Mouse (Mus musculus): ENCODE data around the gene Sirt2. TPM values are rescaled to one million over a fixed set of nuclear protein-coding genes. Genes with fewer than 3 reads are reported as not detected.

Sirt2 gene
- polyA plus RNA-seq, 1 experiment from 2014 or later: 49.0 TPM

DNA sequence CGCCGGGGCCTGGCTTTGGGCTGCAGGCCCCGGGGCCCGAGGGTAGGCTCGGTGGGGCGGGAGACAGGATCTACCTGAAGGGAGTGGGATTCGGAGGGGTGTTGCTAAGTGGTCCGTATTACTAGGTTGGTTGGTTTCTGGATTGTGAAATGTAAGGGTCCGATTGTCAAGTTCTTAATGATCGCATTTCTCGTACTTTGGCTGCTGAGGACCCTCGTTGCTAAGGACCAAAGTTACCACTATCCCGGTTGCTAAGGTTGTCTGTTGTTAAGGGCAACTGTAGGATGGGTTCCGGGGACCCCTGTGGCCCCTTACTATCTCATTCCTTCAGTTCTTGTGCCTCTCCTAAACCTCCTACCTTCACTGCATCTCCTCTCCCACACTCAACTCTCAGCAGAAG lies 375 bp downstream of the Sirt2 start:
- no peaks in the 10 kb centered on the region for H3K27me3 ChIP-seq (replicated peaks)
- no peak for ATAC-seq (ENCODE audit: insufficient number of reproducible peaks, low FRiP score)
- H3K9ac ChIP-seq: peak overlapping the region; percentile 80
- 7% methylated on average over 14 of the region's 14 CpGs for WGBS
- H3K9me3 ChIP-seq (replicated peaks): no peaks in the 10 kb centered on the region
- peaks cover 21% of the 10 kb centered on the region for H3K4me1 ChIP-seq (replicated peaks)
- H3K36me3 ChIP-seq: peaks cover 10% of the 10 kb centered on the region; the same call in 1 of the 2 replicates
- H3K27ac ChIP-seq (ENCODE audit: poor library complexity, severe bottlenecking): no peak overlapping the region
- H3K4me3 ChIP-seq: peak overlapping the region; percentile 79
- peak overlapping the region; percentile 68 for H3K4me2 ChIP-seq

DNA sequence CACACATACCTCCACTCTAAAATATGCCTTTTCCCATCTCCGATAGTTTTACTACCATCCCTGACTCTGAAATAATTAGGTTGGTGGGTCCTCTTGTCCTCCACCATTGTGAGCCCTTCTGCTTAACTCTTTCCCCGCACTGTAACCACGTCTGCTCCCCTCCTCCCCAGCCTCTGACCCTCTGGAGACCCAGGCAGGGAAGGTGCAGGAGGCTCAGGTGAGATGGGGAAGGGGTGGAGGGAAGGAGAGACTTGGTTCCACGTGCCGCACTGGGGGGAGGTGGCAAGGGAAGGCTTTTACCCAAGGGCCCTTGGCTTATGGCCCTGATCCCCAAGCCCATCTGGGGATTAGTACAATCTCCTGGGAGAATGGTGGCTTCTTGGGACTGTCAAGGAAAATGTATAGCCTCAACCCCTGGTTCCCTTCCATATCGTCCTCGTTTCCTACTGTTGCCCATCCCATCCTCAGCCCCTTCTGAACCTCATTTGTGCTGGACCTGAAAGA lies 979 bp downstream of the Sirt2 start, which contains the start of gene Nfkbib:
Nfkbib (minus strand) TSS at position 51 of the 504 bp plus-strand sequence.
- H3K9ac ChIP-seq: peak within 1 kb of the TSS; percentile 80
- ATAC-seq (ENCODE audit: insufficient number of reproducible peaks, low FRiP score): no peak

DNA sequence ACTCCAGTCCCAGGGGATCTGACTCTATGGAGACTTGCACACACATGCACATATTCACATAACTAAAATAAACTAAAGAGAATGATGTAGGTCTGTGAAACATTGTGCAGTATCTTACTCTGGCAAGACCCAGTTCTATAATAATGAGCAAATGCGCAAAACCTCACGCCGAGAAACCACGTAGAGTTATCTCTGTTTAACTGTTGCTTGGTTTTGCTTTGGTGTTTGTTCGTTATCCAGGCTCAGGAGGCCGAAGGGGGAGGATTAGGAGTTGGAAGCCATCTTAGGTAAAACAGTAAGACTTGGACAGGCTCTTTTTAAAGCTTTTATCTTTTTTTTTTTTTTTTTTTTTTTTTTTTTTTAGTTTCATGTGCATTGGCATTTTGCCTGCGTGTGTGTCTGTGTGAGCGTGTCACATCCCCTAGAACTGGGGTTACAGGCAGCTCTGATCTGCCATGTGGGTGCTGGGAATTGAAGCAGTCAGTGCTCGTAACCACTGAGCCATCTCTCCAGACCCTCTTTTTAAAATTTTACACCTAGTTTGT lies 3.0 kb downstream of the Sirt2 start:
- no peak for ATAC-seq (ENCODE audit: insufficient number of reproducible peaks, low FRiP score)
- H3K27ac ChIP-seq (ENCODE audit: poor library complexity, severe bottlenecking): no peak overlapping the region
- no peak overlapping the region for H3K9ac ChIP-seq
- H3K9me3 ChIP-seq (replicated peaks): no peaks in the 10 kb centered on the region
- H3K4me1 ChIP-seq (replicated peaks): peaks cover 24% of the 10 kb centered on the region
- no peaks in the 10 kb centered on the region for H3K27me3 ChIP-seq (replicated peaks)
- no peak overlapping the region for H3K4me3 ChIP-seq
- H3K4me2 ChIP-seq: no peak overlapping the region
- 0 out of 2 replicates have a peak, but pooled peaks cover 4% of the 10 kb centered on the region for H3K36me3 ChIP-seq
- WGBS: 90% methylated on average over 9 of the region's 9 CpGs

More for the DNA sequence above, 979 bp downstream of the Sirt2 start, which contains the start of gene Nfkbib:
- WGBS: 68% methylated on average over 7 of the region's 7 CpGs
- Histone ChIP-seq H3K27me3 (replicated peaks) (no peaks in the 10 kb centered on the region), H3K4me3 (peak within 1 kb of the TSS; percentile 79), H3K9me3 (replicated peaks) (no peaks in the 10 kb centered on the region), H3K4me1 (replicated peaks) (peaks cover 21% of the 10 kb centered on the region), H3K36me3 (peaks cover 6% of the 10 kb centered on the region; the same call in 1 of the 2 replicates), H3K4me2 (peak within 1 kb of the TSS; percentile 71), H3K27ac (ENCODE audit: poor library complexity, severe bottlenecking) (no peak within 1 kb of the TSS)

DNA sequence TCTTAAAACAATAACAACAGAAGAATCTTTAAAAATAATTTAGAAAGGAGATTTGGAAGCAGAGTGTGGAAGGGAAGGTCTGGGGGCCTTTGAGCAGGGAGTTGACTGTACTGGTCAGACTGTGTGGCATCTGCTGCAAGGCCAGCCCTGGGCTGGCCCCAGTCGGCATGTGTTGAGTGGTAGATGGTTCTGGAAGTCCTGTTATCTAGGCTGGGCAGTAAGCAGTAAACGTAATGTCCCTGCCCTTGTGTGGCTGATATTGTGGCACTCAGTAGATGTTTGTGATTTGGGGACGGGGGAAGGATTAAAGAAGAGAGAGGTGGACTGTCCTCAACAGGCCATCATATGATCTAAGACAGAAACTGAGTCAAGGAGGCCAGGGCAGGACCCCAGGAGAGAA lies 3.8 kb downstream of the Sirt2 start:
- no peak overlapping the region for H3K9ac ChIP-seq
- WGBS: 72% methylated on average over 3 of the region's 3 CpGs

DNA sequence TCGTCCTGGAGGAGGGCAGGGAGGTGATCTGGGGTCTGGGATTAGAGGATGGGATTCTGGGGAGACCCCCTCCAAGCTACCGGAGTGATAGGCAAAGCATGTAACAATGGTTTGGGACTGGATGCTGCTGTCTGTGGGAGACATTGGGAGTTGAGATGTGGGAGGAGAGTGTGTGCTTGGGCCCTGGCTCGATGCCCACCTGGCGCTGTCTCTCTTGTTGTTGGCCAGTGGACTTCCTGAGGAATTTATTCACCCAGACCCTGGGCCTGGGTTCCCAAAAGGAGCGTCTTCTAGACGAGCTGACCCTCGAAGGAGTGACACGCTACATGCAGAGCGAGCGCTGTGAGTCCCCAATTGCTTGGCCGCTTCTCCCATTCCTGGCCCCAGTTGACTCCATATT lies 5.3 kb downstream of the Sirt2 start:
- ATAC-seq (ENCODE audit: insufficient number of reproducible peaks, low FRiP score): no peak
- Histone ChIP-seq H3K27ac (ENCODE audit: poor library complexity, severe bottlenecking) (no peak overlapping the region), H3K9ac (no peak overlapping the region), H3K4me3 (no peak overlapping the region), H3K9me3 (replicated peaks) (no peaks in the 10 kb centered on the region), H3K36me3 (0 out of 2 replicates have a peak, but pooled peaks cover 10% of the 10 kb centered on the region), H3K4me2 (no peak overlapping the region), H3K27me3 (replicated peaks) (no peaks in the 10 kb centered on the region), H3K4me1 (replicated peaks) (peaks cover 11% of the 10 kb centered on the region)
- WGBS: 90% methylated on average over 11 of the region's 11 CpGs

More for the DNA sequence above, 3.8 kb downstream of the Sirt2 start:
- no peaks in the 10 kb centered on the region for H3K9me3 ChIP-seq (replicated peaks)
- no peak overlapping the region for H3K27ac ChIP-seq (ENCODE audit: poor library complexity, severe bottlenecking)
- no peak overlapping the region for H3K4me2 ChIP-seq
- H3K36me3 ChIP-seq: 0 out of 2 replicates have a peak, but pooled peaks cover 8% of the 10 kb centered on the region
- no peak for ATAC-seq (ENCODE audit: insufficient number of reproducible peaks, low FRiP score)
- H3K4me1 ChIP-seq (replicated peaks): peaks cover 17% of the 10 kb centered on the region
- no peak overlapping the region for H3K4me3 ChIP-seq
- no peaks in the 10 kb centered on the region for H3K27me3 ChIP-seq (replicated peaks)

DNA sequence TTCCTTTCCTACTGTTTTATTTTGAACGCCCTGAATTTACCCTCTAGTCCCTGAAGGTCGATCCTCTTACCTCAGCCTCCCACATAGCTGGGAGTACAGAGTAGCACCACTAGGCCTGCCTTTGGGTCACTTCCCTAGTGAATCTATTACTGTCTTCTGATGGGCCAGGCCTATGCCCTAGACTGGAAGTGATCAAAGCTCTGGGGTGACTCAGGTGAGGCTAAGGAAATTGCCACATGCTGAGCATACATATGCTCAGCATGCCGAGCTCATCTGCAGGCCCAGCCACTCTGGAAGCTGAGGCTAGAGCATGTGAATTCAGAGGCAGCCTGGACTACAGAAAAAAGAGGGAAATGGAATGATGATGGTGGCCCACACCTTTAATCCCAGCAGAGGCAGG lies 6.6 kb downstream of the Sirt2 start:
- Histone ChIP-seq H3K27ac (ENCODE audit: poor library complexity, severe bottlenecking) (no peak overlapping the region), H3K4me3 (no peak overlapping the region), H3K27me3 (replicated peaks) (no peaks in the 10 kb centered on the region), H3K9me3 (replicated peaks) (no peaks in the 10 kb centered on the region), H3K9ac (no peak overlapping the region), H3K4me2 (no peak overlapping the region), H3K4me1 (replicated peaks) (peaks cover 3% of the 10 kb centered on the region; the same call in 1 of the 2 replicates), H3K36me3 (0 out of 2 replicates have a peak, but pooled peaks cover 10% of the 10 kb centered on the region)
- no peak for ATAC-seq (ENCODE audit: insufficient number of reproducible peaks, low FRiP score)
- 64% methylated on average over 3 of the region's 3 CpGs for WGBS

DNA sequence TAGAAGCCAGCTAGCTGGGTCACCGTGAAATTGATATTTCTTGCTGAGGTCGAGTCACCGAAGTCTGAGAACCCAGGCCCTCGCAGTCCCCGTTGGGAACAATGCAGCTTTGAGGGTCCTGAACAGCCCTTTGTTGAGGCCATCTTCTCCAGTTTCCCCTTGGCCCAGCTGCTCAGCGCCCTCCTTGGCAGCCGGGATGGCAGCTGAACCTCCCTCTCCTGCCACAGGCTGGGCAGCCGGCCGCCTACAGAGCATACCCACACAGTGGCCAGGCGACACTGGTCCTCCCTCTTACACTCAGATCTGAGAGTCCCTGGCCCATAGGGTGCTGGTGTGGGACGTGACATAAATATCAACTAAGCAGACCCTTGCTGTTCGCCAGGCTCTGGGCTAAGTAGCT lies 7.6 kb downstream of the Sirt2 start:
- H3K4me1 ChIP-seq (replicated peaks): peaks cover 3% of the 10 kb centered on the region; the same call in 1 of the 2 replicates
- no peak overlapping the region for H3K4me2 ChIP-seq
- no peak overlapping the region for H3K27ac ChIP-seq (ENCODE audit: poor library complexity, severe bottlenecking)
- no peak overlapping the region for H3K4me3 ChIP-seq
- H3K27me3 ChIP-seq (replicated peaks): no peaks in the 10 kb centered on the region
- H3K9ac ChIP-seq: no peak overlapping the region
- 73% methylated on average over 12 of the region's 12 CpGs for WGBS
- H3K36me3 ChIP-seq: peaks cover 14% of the 10 kb centered on the region; the same call in 1 of the 2 replicates
- no peaks in the 10 kb centered on the region for H3K9me3 ChIP-seq (replicated peaks)
- no peak for ATAC-seq (ENCODE audit: insufficient number of reproducible peaks, low FRiP score)

DNA sequence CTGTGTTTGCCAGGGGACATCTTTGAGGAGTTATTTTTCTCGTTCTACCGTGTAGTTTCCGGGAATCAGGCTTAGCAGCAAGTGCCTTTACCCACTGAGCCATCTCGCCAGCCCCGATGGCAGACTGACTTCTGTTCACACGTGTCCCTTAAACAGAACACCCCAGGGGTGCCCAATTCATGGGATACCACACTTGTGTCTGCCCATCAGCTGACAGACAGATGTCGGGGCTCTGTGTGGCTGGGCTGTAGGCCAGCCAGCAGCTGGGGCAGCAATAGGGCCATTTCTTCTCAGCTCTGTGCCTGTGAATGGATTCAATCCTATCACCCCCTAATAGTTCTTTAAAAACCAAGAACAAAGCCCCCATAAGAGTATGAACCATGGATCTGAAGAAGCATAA lies 8.6 kb downstream of the Sirt2 start:
- Histone ChIP-seq H3K36me3 (peaks cover 14% of the 10 kb centered on the region; the same call in 1 of the 2 replicates), H3K9me3 (replicated peaks) (no peaks in the 10 kb centered on the region), H3K27ac (ENCODE audit: poor library complexity, severe bottlenecking) (no peak overlapping the region), H3K9ac (no peak overlapping the region), H3K4me1 (replicated peaks) (peaks cover 4% of the 10 kb centered on the region), H3K4me3 (no peak overlapping the region), H3K4me2 (no peak overlapping the region), H3K27me3 (replicated peaks) (no peaks in the 10 kb centered on the region)
- ATAC-seq (ENCODE audit: insufficient number of reproducible peaks, low FRiP score): no peak
- 88% methylated on average over 7 of the region's 7 CpGs for WGBS

DNA sequence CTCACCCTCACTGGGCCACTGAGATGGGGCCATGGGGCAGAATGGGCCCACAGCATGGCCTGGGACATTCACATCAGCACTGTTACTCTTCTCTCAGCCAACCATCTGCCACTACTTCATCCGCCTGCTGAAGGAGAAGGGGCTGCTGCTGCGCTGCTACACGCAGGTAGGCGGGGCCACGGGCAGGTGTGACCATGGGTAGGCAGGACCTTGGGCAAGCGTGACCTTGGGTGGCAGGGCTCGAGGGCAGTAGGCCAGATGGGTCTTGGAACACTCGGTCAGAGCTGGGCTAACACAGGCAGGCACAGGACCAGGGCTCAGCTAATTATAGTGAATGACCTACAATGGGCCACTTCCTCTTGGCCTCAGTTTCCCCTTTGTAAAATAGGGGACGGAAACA lies 12.3 kb downstream of the Sirt2 start:
- WGBS: 85% methylated on average over 9 of the region's 9 CpGs
- no peaks in the 10 kb centered on the region for H3K9me3 ChIP-seq (replicated peaks)
- no peak for ATAC-seq (ENCODE audit: insufficient number of reproducible peaks, low FRiP score)
- no peak overlapping the region for H3K9ac ChIP-seq
- no peak overlapping the region for H3K4me3 ChIP-seq
- H3K36me3 ChIP-seq: peaks cover 21% of the 10 kb centered on the region
- no peaks in the 10 kb centered on the region for H3K27me3 ChIP-seq (replicated peaks)
- peaks cover 26% of the 10 kb centered on the region for H3K4me1 ChIP-seq (replicated peaks)
- no peak overlapping the region for H3K27ac ChIP-seq (ENCODE audit: poor library complexity, severe bottlenecking)
- H3K4me2 ChIP-seq: no peak overlapping the region

DNA sequence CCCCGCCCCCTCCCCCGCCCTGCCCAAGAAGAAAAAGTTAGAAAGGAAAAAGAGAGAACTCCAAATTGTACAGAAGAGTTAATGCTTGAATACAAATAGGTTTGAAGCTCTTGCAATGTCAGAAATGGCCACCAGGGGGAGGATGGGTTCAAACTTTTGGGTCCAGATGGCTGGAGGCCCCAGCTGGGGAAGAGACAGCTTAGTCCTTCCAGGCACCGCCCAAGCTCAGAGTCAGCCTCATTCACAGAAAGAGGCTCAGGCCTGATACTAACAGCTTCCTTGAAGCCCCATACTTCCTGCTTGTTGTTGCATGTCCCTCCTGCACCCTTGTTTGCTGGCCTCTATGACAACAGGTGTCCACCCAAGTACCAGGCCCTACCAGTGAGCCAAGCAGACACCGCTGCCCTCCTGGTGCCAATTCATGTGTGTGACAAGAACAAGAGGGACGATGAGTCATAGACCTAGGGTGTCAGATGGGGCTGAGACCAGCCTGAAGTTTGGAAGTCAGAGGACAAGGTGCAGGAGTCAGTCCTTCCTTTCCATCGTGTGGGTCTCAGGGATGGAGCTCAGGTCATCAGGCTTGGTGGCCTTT lies 13.6 kb downstream of the Sirt2 start:
- 0 out of 2 replicates have a peak, but pooled peaks have one; percentile 42 for ATAC-seq (ENCODE audit: insufficient number of reproducible peaks, low FRiP score)
- WGBS: 47% methylated on average over 6 of the region's 6 CpGs
- no peak overlapping the region for H3K4me2 ChIP-seq
- H3K4me1 ChIP-seq (replicated peaks): peaks cover 26% of the 10 kb centered on the region
- no peak overlapping the region for H3K9ac ChIP-seq
- no peak overlapping the region for H3K4me3 ChIP-seq
- H3K36me3 ChIP-seq: peaks cover 30% of the 10 kb centered on the region
- no peaks in the 10 kb centered on the region for H3K9me3 ChIP-seq (replicated peaks)
- H3K27ac ChIP-seq (ENCODE audit: poor library complexity, severe bottlenecking): no peak overlapping the region
- H3K27me3 ChIP-seq (replicated peaks): no peaks in the 10 kb centered on the region

DNA sequence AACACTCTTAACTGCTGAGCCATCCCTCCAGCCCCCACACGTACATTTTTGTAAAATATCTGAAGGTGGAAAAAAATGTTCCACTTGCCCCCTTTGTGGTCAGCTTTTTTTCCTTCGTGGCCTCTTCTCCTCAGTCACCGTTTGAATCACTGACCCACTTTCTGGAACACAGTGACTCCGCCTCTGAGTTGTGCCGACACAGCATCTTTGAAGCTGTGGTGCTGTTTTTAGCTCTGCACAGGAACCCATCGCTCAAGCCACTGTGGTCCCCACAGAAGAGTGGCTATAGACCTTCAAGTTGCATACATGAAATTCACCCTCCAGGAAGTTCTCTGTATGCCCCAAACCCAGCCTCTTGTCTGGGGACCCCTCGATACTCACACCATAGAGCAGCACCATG lies 14.3 kb downstream of the Sirt2 start:
- Histone ChIP-seq H3K9ac (no peak overlapping the region), H3K9me3 (replicated peaks) (no peaks in the 10 kb centered on the region), H3K36me3 (peaks cover 35% of the 10 kb centered on the region), H3K27me3 (replicated peaks) (no peaks in the 10 kb centered on the region), H3K4me1 (replicated peaks) (peaks cover 26% of the 10 kb centered on the region), H3K4me3 (no peak overlapping the region), H3K4me2 (no peak overlapping the region), H3K27ac (ENCODE audit: poor library complexity, severe bottlenecking) (no peak overlapping the region)
- ATAC-seq (ENCODE audit: insufficient number of reproducible peaks, low FRiP score): no peak
- 65% methylated on average over 7 of the region's 7 CpGs for WGBS

Data from heart, embryonic 12.5 days (tissue).